Mouse (Mus musculus): ENCODE measurements around the gene Rbfox1.

DNA sequence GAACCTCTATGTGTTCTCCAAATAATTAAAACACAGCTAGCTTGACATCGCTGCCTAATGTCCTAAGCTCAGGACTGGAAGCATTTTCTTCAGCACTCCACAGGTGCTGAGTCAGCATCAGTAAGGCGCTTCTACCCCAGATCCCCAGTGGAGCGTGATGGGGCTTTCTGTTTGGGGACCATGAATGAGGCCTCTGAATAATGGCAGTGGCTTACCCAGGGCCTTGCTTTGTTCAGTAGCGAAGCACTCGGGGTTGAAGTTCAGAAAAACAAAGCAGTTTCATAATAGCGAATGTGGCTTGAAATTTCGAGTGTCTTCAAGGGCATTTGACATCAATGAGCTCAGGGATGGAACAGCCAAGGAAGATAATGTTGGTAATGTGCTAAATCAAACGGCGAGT, 966.2 kb downstream of the Rbfox1 start:
- no peak for TF ChIP-seq CTCF (IDR thresholded peaks at IDR 0.05; ENCODE audit: control insufficient read depth, insufficient read depth, insufficient read length)
- no peak for TF ChIP-seq MYOD1 (IDR thresholded peaks at IDR 0.05; ENCODE audit: control insufficient read depth, insufficient read length, low read depth)
- no peak for TF ChIP-seq MAX (IDR thresholded peaks at IDR 0.05)
- TF ChIP-seq MYOG (IDR thresholded peaks at IDR 0.05; ENCODE audit: control insufficient read depth, extremely low read depth, insufficient read length) = no peak
- TF ChIP-seq USF1 (IDR thresholded peaks at IDR 0.05; ENCODE audit: low read depth) = no peak
- TF ChIP-seq CEBPB (IDR thresholded peaks at IDR 0.05; ENCODE audit: low read depth) = no peak

Measured in C2C12 (cell line).